Mouse (Mus musculus) urinary bladder, postnatal 0 days (tissue): ENCODE measurements around the gene Fam155a. TPM values are rescaled to one million over a fixed set of nuclear protein-coding genes. Genes with fewer than 3 reads are reported as not detected.

Experiments used
- microRNA-seq: library from miRNA; unstranded; fragments of <30 nt; microRNA quantifications from one replicate; pipeline ENCODE4, GENCODE M21; 2016
- polyA plus RNA-seq: library from polyadenylated mRNA; unstranded; fragments of >200 nt; fragmentation: Nextera tagmentation; extraction: Ambion mirVana; gene quantifications from 2 replicates; pipeline ENCODE4 v1.2.1, GENCODE M21; 2015

Gene Fam155a
- polyA plus RNA-seq = 0.08 and 0.11 TPM in 2 replicates

DNA sequence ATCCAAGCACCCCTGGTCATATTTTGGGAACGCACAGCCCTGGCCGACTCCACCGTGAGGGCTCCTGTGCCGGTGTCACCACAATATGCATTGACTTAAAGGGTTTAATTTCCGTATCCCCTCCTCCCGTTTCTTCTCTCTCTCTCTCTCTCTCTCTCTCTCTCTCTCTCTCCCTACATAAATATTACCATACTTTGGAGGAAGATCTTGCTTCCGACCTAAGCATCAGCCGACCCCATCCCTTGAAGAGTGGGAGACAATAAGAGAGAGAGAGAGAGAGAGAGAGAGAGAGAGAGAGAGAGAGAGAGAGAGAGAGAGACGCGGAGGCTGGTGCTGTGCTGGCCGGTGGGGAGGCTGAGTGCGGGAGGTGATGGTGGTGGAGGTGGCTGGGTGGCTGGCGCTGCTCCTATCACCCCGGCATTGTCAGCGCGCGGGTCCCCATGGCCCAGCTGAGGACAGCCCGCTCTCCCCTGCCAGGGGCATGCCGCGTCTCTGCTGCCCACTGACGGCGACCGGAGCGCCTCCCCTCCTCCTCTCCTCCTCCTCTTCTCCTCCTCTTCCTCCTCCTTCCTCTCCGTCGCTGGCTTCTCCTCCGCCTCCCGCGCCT, at the start of gene Fam155a:
Fam155a (minus strand) TSS at position 163 of the 607 bp plus-strand sequence.

Small RNAs within 50 kb of the gene (microRNA-seq; reads per million reads assigned to microRNA genes)
- gene Gm47312 = not detected

Other genes starting within 250 kb of the Fam155a start
- not detected in 2 replicates for gene Gm10217, start 93.1 kb upstream of the Fam155a start, polyA plus RNA-seq
- gene Lig4, start 206.5 kb upstream of the Fam155a start, polyA plus RNA-seq = 2.5 and 3.2 TPM in 2 replicates
- gene Abhd13, start 206.5 kb upstream of the Fam155a start, polyA plus RNA-seq = 11.6 and 12.0 TPM in 2 replicates
- gene Tnfsf13b, start 235.3 kb upstream of the Fam155a start, polyA plus RNA-seq = 1.7 and 1.8 TPM in 2 replicates